Mouse (Mus musculus): ENCODE measurements at regions not wholly inside any gene's neighbourhood (a gene's known extent, or its start where the extent isn't known, plus 50 kb on each side); places are given as distances from the start of the nearest gene placed in this dataset.

- TF ChIP-seq POLR2A (IDR thresholded peaks at IDR 0.05; ENCODE audit: borderline replicate concordance, insufficient read depth, low read length) (no peak), CTCF (IDR thresholded peaks at IDR 0.05; ENCODE audit: borderline replicate concordance, insufficient read depth, low read depth, low read length) (peak; percentile 78)
These were observed 74.2 kb upstream of the Caprin1 start for GRCm38 (mm10) chr2:103871522-103872276.

Measured in cerebellum, adult 2 months (tissue).